Mouse (Mus musculus): ENCODE results near the gene Adgrd1. TPM values are rescaled to one million over a fixed set of nuclear protein-coding genes. Genes with fewer than 3 reads are reported as not detected.

The Adgrd1 gene
- total and polyA plus RNA-seq, 2 experiments from 2014 or later = 0.17 to 0.77 TPM

DNA sequence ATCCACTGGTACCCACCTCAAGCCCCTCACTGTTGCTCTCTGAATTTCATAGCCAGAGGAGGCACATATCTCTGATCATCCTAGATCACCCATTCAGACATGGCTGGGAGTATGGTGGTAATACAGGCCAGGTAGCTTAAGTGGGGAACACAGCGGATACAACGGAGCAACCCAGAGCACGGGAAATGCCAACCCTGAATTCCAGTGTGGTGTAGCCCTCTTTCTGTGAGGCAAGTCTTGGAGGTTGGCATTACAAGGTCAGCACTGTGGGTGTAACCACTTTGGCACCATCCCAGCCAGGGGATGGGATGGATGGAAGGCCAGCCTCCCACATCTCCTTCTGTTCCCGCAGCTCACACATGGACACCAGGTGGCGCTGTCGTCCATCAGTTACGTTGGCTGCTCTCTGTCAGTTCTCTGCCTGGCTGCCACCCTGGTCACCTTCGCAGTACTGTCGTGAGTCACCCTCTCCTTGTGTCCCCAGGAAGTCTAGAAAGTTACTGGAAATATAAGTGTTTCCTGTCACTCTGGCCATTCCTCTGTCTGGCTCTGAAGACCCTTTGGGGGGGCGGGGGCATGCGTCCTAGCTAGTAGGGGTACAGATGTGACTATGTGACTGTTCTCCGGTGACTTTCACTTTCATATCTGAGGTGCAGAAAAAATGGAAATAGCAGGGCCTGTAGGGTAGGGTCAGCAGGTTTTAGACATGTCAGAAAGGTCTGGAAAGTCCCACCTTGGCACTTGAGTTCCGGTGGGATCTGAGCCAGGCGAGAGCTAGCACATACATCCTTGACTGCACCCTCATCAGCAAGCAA lies 81.4 kb downstream of the Adgrd1 start:
- peak; percentile 88 for DNase-seq (ENCODE audit: low spot score)
- H3K36me3 ChIP-seq (ENCODE audit: insufficient read depth, low read length) = no peaks in the 10 kb centered on the region
- no peaks in the 10 kb centered on the region for H3K4me1 ChIP-seq (ENCODE audit: insufficient read depth, low read length)
- WGBS = 50% methylated on average over 14 of the region's 14 CpGs
- H3K4me3 ChIP-seq (ENCODE audit: low read depth, low read length) = no peak overlapping the region
- H3K9me3 ChIP-seq (ENCODE audit: low read length) = no peaks in the 10 kb centered on the region
- TF ChIP-seq CTCF (IDR thresholded peaks at IDR 0.05) = peak; percentile 97
- no peak overlapping the region for H3K27ac ChIP-seq (ENCODE audit: low read depth, low read length)
- no peaks in the 10 kb centered on the region for H3K27me3 ChIP-seq (ENCODE audit: insufficient read depth, low read length)
- H3K4me2 ChIP-seq (ENCODE audit: low read depth, low read length, poor library complexity, severe bottlenecking) = no peak overlapping the region
- no peak overlapping the region for H3K9ac ChIP-seq (replicated peaks; ENCODE audit: low read length, poor library complexity, severe bottlenecking)
- peak; percentile 77; the same call in 1 of the 2 replicates for ATAC-seq (ENCODE audit: low FRiP score)

DNA sequence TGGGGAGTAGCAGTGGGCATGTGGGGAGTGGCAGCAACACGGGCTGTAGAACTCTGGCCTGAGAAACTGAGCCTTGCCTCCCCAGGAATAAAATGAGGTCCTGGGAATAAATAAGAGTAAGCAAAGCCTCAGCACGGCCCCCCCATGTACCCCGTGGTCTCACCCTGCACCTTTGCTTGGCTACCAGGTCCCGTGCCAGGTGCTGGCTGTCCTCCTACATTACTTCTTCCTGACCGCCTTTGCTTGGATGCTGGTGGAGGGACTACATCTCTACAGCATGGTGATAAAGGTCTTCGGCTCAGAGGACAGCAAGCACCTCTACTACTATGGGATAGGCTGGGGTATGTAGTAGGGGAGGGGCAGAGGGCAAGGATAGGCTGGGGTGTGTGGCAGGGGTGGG lies 82.8 kb downstream of the Adgrd1 start:
- Histone ChIP-seq H3K4me2 (ENCODE audit: low read depth, low read length, poor library complexity, severe bottlenecking) (no peak overlapping the region), H3K4me1 (ENCODE audit: insufficient read depth, low read length) (no peaks in the 10 kb centered on the region), H3K9me3 (ENCODE audit: low read length) (no peaks in the 10 kb centered on the region), H3K27me3 (ENCODE audit: insufficient read depth, low read length) (no peaks in the 10 kb centered on the region), H3K4me3 (ENCODE audit: low read depth, low read length) (no peak overlapping the region), H3K36me3 (ENCODE audit: insufficient read depth, low read length) (no peaks in the 10 kb centered on the region), H3K27ac (ENCODE audit: low read depth, low read length) (no peak overlapping the region), H3K9ac (replicated peaks; ENCODE audit: low read length, poor library complexity, severe bottlenecking) (no peak overlapping the region)
- ATAC-seq (ENCODE audit: low FRiP score) (no peak), DNase-seq (ENCODE audit: low spot score) (no peak)
- 91% methylated on average over 6 of the region's 6 CpGs for WGBS
- TF ChIP-seq CTCF (IDR thresholded peaks at IDR 0.05) = no peak

DNA sequence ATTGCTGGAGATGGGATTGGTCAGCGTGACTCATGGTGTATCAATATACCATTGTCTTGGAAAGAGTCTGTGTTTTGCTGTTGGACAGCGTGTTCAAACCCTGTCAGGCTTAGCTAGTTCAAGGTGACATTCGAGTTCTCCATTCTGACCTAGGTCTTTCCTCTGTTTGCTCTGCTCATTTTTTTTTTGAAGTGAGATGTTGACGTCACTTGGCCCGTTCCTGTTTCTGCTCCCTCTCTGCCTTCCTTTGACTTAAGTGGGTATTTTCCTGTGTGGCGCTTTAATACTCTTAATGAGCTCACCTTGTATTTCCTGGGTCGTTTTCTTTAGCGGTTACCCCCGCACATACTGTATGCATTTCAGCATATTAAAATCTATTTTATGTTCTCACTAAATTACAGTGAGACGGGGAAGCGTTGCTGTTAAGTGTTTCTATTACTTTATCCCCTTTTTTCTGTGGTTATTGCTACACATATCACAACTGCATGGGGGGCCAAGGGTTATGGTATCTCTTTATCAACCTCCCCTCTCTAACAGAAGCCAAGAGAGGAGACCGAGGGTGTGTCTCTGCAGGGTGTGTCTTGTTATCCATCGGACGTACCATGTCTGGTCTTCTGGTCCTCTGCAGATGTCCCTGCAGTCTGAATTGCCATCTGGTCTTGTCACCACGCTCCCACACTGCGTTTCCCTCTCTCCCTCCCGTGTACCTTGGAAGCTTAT lies 83.6 kb downstream of the Adgrd1 start:
- DNase-seq (ENCODE audit: low spot score) = no peak
- Histone ChIP-seq H3K4me3 (ENCODE audit: low read depth, low read length) (no peak overlapping the region), H3K27ac (ENCODE audit: low read depth, low read length) (no peak overlapping the region), H3K4me1 (ENCODE audit: insufficient read depth, low read length) (no peaks in the 10 kb centered on the region), H3K27me3 (ENCODE audit: insufficient read depth, low read length) (no peaks in the 10 kb centered on the region), H3K9me3 (ENCODE audit: low read length) (no peaks in the 10 kb centered on the region), H3K9ac (replicated peaks; ENCODE audit: low read length, poor library complexity, severe bottlenecking) (no peak overlapping the region), H3K36me3 (ENCODE audit: insufficient read depth, low read length) (no peaks in the 10 kb centered on the region), H3K4me2 (ENCODE audit: low read depth, low read length, poor library complexity, severe bottlenecking) (no peak overlapping the region)
- WGBS = 88% methylated on average over 17 of the region's 17 CpGs
- no peak for TF ChIP-seq CTCF (IDR thresholded peaks at IDR 0.05)
- no peak for ATAC-seq (ENCODE audit: low FRiP score)

DNA sequence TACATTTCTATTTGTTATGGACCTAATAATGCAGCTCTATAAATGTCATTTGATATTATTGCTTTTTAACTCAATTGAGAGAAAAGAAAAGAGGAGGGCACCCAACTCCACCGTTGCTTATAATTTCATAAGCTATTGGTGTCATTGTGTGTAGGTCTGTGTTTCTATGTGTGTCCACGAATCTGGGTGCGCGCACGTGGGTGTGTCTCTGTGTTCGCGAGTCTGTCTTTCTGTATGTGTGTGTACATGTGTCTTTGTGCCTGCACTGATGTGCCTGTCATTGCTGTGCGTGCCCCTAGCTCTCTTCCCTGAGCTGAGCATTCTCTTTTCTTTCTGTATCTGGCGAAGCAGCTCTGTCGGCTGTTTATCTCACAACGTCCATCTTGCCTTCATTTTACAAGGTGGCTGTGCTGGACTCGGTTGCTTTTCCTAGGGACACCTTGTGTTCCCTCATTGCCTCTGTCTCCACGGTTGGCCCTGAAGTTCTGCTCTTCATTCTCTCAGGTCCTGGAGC lies 84.2 kb downstream of the Adgrd1 start:
- Histone ChIP-seq H3K36me3 (ENCODE audit: insufficient read depth, low read length) (no peaks in the 10 kb centered on the region), H3K27me3 (ENCODE audit: insufficient read depth, low read length) (no peaks in the 10 kb centered on the region), H3K9ac (replicated peaks; ENCODE audit: low read length, poor library complexity, severe bottlenecking) (no peak overlapping the region), H3K4me2 (ENCODE audit: low read depth, low read length, poor library complexity, severe bottlenecking) (no peak overlapping the region), H3K4me3 (ENCODE audit: low read depth, low read length) (no peak overlapping the region), H3K27ac (ENCODE audit: low read depth, low read length) (no peak overlapping the region), H3K9me3 (ENCODE audit: low read length) (no peaks in the 10 kb centered on the region), H3K4me1 (ENCODE audit: insufficient read depth, low read length) (no peaks in the 10 kb centered on the region)
- TF ChIP-seq CTCF (IDR thresholded peaks at IDR 0.05) = no peak
- ATAC-seq (ENCODE audit: low FRiP score) = no peak
- 86% methylated on average over 13 of the region's 13 CpGs for WGBS
- DNase-seq (ENCODE audit: low spot score) = no peak

DNA sequence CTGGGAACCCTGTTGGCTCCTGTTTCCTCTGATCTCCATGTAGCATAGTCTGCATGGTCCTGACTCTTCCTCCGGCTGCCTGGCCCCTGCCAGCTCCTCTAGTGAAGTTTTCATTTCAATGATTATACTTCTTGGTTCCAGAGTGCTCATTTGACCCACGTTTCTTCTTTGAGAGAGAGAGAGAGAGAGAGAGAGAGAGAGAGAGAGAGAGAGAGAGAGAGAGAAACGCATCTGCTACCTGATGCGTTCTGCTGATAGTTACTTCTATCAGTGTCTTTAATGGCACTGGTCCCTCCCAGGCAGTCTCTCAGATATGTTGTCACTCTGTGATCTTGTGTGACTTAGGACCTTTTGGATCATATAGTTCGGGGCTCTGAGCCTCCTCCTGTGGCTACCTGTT lies 84.9 kb downstream of the Adgrd1 start:
- TF ChIP-seq CTCF (IDR thresholded peaks at IDR 0.05) = no peak

DNA sequence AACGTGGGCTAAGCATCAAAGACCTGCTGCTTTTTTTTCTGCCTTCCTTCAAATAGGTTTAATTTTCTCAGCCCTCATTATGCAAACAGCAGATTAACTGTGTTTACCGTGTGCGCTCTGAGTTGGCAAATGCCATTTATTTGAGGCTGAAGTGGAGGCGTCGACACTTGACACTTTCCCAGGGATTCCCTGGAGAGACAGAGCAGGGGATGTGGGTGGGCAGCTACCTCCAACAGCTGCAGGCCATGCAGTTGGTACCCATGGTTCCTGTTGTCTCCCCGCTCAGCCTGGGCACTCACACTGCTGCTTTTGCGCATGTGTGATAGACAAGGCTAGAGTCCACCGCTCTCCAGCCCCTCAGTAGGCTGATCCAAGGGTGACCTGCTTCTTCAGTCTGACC lies 86.0 kb downstream of the Adgrd1 start:
- Histone ChIP-seq H3K36me3 (ENCODE audit: insufficient read depth, low read length) (no peaks in the 10 kb centered on the region), H3K27ac (ENCODE audit: low read depth, low read length) (no peak overlapping the region), H3K9ac (replicated peaks; ENCODE audit: low read length, poor library complexity, severe bottlenecking) (no peak overlapping the region), H3K9me3 (ENCODE audit: low read length) (no peaks in the 10 kb centered on the region), H3K27me3 (ENCODE audit: insufficient read depth, low read length) (no peaks in the 10 kb centered on the region), H3K4me1 (ENCODE audit: insufficient read depth, low read length) (no peaks in the 10 kb centered on the region), H3K4me2 (ENCODE audit: low read depth, low read length, poor library complexity, severe bottlenecking) (no peak overlapping the region), H3K4me3 (ENCODE audit: low read depth, low read length) (no peak overlapping the region)
- no peak for TF ChIP-seq CTCF (IDR thresholded peaks at IDR 0.05)
- DNase-seq (ENCODE audit: low spot score) = no peak
- no peak for ATAC-seq (ENCODE audit: low FRiP score)
- WGBS = 42% methylated on average over 8 of the region's 8 CpGs

More for the DNA sequence above, 84.9 kb downstream of the Adgrd1 start:
- Histone ChIP-seq H3K27ac (ENCODE audit: low read depth, low read length) (no peak overlapping the region), H3K9me3 (ENCODE audit: low read length) (no peaks in the 10 kb centered on the region), H3K4me3 (ENCODE audit: low read depth, low read length) (no peak overlapping the region), H3K4me2 (ENCODE audit: low read depth, low read length, poor library complexity, severe bottlenecking) (no peak overlapping the region), H3K36me3 (ENCODE audit: insufficient read depth, low read length) (no peaks in the 10 kb centered on the region), H3K4me1 (ENCODE audit: insufficient read depth, low read length) (no peaks in the 10 kb centered on the region), H3K27me3 (ENCODE audit: insufficient read depth, low read length) (no peaks in the 10 kb centered on the region), H3K9ac (replicated peaks; ENCODE audit: low read length, poor library complexity, severe bottlenecking) (no peak overlapping the region)
- no peak for DNase-seq (ENCODE audit: low spot score)
- ATAC-seq (ENCODE audit: low FRiP score) = no peak
- WGBS = 69% methylated on average over 5 of the region's 5 CpGs

All from midbrain, postnatal 0 days (tissue).